Mouse (Mus musculus) intestine, embryonic 14.5 days (tissue): ENCODE results near the gene Rhbdd1. TPM values are rescaled to one million over a fixed set of nuclear protein-coding genes. Genes with fewer than 3 reads are reported as not detected.

Experiments
- ATAC-seq: fragments of 200-750 bp; cut with Nextera tagmentation; replicated peaks from 2 replicates; pipeline ENCODE4 v1.8.0; 2017; ENCODE audit warnings: low read depth, moderate number of reproducible peaks, moderate TSS enrichment, moderate library complexity; ENCODE audit not compliant: low FRiP score, low TSS enrichment
- DNase-seq: peaks from one replicate; pipeline ENCODE4 v3.0.0-alpha.2; 2018; ENCODE audit warnings: low spot score
- H3K27ac ChIP-seq: fragments of 300-500 bp; sonication (generic); 2 replicates; pipeline ENCODE4 v1.5.1; 2014; ENCODE audit warnings: low read depth, mild to moderate bottlenecking, control low read depth
- H3K27me3 ChIP-seq: fragments of 300-500 bp; sonication (generic); replicated peaks from 2 replicates; pipeline ENCODE4 v1.6.1; 2014; ENCODE audit warnings: low read length, control low read depth; ENCODE audit not compliant: control insufficient read depth, insufficient read depth
- H3K36me3 ChIP-seq: fragments of 300-500 bp; sonication (generic); 2 replicates; pipeline ENCODE4 v1.6.1; 2014; ENCODE audit warnings: low read length, control low read depth; ENCODE audit not compliant: control insufficient read depth, insufficient read depth
- H3K4me1 ChIP-seq: fragments of 300-500 bp; sonication (generic); replicated peaks from 2 replicates; pipeline ENCODE4 v1.6.1; 2014; ENCODE audit warnings: low read length, control low read depth, mixed read lengths; ENCODE audit not compliant: control insufficient read depth, insufficient read depth
- H3K4me2 ChIP-seq: fragments of 300-500 bp; sonication (generic); 2 replicates; pipeline ENCODE4 v1.6.1; 2014; ENCODE audit warnings: low read length
- H3K4me3 ChIP-seq: fragments of 300-500 bp; sonication (generic); 2 replicates; pipeline ENCODE4 v1.5.1; 2014; ENCODE audit warnings: low read depth, low read length, control low read depth, mixed read lengths
- H3K9ac ChIP-seq: fragments of 300-500 bp; sonication (generic); 2 replicates; pipeline ENCODE4 v1.6.1; 2014; ENCODE audit warnings: mild to moderate bottlenecking, low read length
- H3K9me3 ChIP-seq: fragments of 300-500 bp; sonication (generic); 2 replicates; pipeline ENCODE4 v1.6.1; 2016; ENCODE audit warnings: low read length, control low read depth; ENCODE audit not compliant: control insufficient read depth
- WGBS: fragments of 180-500 bp; shearing (Covaris S2); extraction: QIAGEN DNeasy Blood & Tissue Kit; methylation state at CpG from one replicate; pipeline ENCODE4 v1.1.7; 2014; 5-methylcytosine and 5-hydroxymethylcytosine counted together
- polyA plus RNA-seq: library from polyadenylated mRNA; unstranded; fragments of >200 nt; fragmentation: Nextera tagmentation; extraction: Ambion mirVana; gene quantifications from 2 replicates; pipeline ENCODE4 v1.2.1, GENCODE M21; 2014

The Rhbdd1 gene
- polyA plus RNA-seq, 1 experiment from 2014 or later, result 5.3 TPM

DNA sequence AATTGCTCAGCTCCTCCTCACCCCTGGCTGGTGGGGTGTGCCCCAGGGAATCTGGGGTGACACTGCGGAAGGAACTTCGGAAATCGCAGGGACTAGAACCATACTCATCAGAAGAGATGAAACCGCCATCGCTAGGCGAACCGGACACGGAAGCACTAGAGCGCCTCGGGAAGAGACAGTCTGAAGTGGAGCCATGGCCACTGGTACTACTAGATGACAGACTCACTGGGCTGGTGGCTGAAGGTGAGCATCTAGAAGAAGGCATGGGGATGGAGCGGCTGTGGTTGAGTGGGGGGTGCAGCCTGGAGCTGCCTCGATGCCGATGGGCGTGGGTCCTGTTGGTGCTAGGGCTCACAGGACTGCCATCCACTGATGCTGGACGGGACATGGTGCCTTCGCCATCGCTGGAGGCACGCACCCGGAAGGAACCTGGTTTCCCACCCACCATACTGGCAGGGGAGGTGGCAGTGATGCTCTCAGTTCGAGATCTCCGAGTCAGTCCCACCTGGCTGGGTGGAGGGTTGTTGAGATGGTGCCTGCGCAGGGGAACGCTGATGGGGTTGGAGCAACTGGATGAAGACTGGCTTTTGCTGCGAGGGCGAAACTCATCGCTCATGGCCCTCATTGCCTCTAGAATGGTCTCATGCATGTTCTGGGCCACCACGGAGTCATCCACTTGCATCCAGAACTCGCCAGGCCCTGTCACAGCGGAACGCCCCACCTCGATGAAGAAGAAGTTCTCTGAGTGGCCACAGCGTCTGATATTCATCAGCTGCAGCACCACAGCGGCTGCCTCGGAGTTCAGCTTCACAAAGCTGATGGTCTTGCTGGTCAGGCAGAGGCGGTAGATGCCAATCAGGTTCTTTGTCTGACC is 26.9 kb upstream of the Rhbdd1 start:
- H3K27me3 ChIP-seq, result 0 out of 2 replicates have a peak, but pooled peaks cover 2% of the 10 kb centered on the region
- ATAC-seq (no peak), DNase-seq (no peak)
- H3K9ac ChIP-seq, result peak overlapping the region; percentile 53
- peak overlapping the region; percentile 89 for H3K27ac ChIP-seq
- peak overlapping the region; percentile 86 for H3K4me2 ChIP-seq
- WGBS, result 67% methylated on average over 35 of the region's 35 CpGs
- no peaks in the 10 kb centered on the region for H3K9me3 ChIP-seq
- H3K4me3 ChIP-seq, result peak overlapping the region; percentile 75
- peaks cover 34% of the 10 kb centered on the region for H3K4me1 ChIP-seq
- 0 out of 2 replicates have a peak, but pooled peaks cover 4% of the 10 kb centered on the region for H3K36me3 ChIP-seq

DNA sequence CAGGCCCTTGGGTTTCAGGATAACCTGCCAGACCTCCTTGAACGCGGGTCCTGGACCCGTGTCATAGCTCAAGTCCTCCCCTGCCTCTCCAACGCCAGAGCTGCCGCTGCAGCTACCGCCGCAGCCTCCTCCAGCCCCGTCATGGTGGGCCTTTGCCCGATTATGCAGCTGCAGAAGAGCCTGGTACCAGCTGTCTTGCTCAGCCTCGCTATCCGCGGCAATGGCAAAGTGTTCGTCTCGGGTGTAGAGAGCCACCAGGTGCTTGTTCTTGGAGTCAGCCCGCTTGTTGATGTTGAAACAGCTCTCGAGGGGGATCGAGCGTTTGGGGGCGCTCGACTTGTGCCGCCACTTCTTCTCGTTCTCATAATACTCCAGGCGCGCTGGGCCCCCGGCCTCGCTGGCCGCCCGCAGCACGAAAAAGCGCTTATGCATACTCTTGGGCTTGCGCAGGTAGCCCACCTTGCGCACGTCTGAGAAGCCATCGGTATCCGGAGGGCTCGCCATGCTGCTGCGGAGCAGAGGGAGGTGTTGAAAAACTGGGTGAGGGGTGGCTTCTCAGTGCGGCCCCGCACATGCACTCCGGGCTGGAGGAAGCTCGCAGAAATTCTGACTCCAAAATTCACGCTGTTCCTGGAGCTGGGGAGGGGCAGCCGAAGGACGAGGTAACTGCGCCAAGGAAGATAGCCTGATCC is 26.1 kb upstream of the Rhbdd1 start:
- Histone ChIP-seq H3K9me3 (no peaks in the 10 kb centered on the region), H3K4me3 (peak overlapping the region; percentile 75), H3K4me2 (peak overlapping the region; percentile 86), H3K27ac (peak overlapping the region; percentile 89), H3K4me1 (peaks cover 34% of the 10 kb centered on the region), H3K9ac (peak overlapping the region; percentile 53), H3K36me3 (0 out of 2 replicates have a peak, but pooled peaks cover 4% of the 10 kb centered on the region), H3K27me3 (0 out of 2 replicates have a peak, but pooled peaks cover 2% of the 10 kb centered on the region)
- DNase-seq (peak; percentile 79), ATAC-seq (no peak)
- under 1% methylated on average over 45 of the region's 45 CpGs for WGBS

DNA sequence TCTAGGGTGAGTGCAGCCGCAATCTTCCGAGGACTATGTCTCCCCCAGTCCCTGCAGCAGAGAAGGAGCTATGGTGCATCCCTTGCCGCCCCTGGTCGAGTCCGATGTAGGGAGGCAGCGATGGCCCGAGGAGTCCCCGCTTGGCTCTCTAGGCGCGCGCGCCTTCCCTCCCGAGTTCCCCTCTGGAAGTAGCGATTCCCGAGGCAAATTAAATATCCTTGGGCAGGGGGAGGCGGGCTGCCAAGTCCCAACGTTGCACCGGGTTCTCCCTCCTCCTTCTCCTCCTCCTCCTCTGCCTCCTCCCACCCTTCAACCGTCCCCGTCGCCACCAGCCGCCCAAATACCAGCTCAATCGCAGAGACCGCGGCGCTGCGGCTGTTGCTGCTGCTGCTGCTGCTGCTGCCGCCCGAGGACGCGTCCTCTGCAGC is 25.5 kb upstream of the Rhbdd1 start:
- ATAC-seq, result peak; percentile 16

DNA sequence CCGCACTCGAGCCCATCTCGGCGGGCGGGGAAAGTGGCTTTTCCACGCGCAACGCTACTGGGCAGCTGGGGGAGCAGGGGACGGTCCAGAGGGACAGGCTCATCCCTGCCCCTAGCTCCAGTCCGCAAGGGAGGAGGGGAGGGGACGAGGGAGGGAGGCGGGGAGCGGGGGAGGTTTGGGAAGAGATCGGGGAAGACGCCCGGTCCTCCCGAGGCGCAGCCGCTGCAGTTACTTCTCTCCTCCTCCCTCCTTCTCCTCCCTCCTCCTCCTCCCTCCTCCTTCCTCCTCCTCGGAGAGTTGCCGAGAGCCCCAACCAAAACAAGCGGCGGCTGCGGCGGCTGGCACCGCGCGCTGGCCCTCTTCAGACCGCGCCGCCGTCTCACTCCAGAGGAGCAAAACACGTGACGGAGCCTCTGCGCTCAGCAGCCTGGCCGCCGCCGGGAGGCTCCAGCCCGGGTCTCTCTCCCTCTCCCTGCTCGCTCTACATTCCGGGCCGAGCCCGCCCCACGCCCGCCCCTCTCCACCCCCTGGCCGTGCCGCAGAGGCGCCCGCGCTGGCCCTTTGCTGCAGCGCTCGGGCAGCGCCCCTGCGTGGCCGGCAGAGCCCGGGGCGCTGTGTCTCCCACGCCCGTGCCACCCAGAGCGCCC is 25.0 kb upstream of the Rhbdd1 start, which contains the start of gene Irs1:
Gene Irs1 (minus strand): TSS at position 266 of the 647 bp plus-strand sequence.
- Histone ChIP-seq H3K4me2 (peak within 1 kb of the TSS; percentile 86), H3K9me3 (no peaks in the 10 kb centered on the region), H3K4me1 (peaks cover 34% of the 10 kb centered on the region), H3K27ac (peak within 1 kb of the TSS; percentile 89), H3K9ac (peak within 1 kb of the TSS; percentile 53), H3K27me3 (0 out of 2 replicates have a peak, but pooled peaks cover 2% of the 10 kb centered on the region), H3K4me3 (peak within 1 kb of the TSS; percentile 75), H3K36me3 (0 out of 2 replicates have a peak, but pooled peaks cover 4% of the 10 kb centered on the region)
- 1% methylated on average over 41 of the region's 60 CpGs for WGBS
- ATAC-seq, result peak; percentile 90
- peak; percentile 88 for DNase-seq

More for the DNA sequence above, 25.5 kb upstream of the Rhbdd1 start:
- peak; percentile 88 for DNase-seq
- WGBS, result under 1% methylated on average over 31 of the region's 31 CpGs
- H3K36me3 ChIP-seq, result 0 out of 2 replicates have a peak, but pooled peaks cover 4% of the 10 kb centered on the region
- H3K4me3 ChIP-seq, result peak overlapping the region; percentile 75
- peak overlapping the region; percentile 86 for H3K4me2 ChIP-seq
- H3K9ac ChIP-seq, result peak overlapping the region; percentile 53
- no peaks in the 10 kb centered on the region for H3K9me3 ChIP-seq
- H3K4me1 ChIP-seq, result peaks cover 34% of the 10 kb centered on the region
- 0 out of 2 replicates have a peak, but pooled peaks cover 2% of the 10 kb centered on the region for H3K27me3 ChIP-seq
- H3K27ac ChIP-seq, result peak overlapping the region; percentile 89

DNA sequence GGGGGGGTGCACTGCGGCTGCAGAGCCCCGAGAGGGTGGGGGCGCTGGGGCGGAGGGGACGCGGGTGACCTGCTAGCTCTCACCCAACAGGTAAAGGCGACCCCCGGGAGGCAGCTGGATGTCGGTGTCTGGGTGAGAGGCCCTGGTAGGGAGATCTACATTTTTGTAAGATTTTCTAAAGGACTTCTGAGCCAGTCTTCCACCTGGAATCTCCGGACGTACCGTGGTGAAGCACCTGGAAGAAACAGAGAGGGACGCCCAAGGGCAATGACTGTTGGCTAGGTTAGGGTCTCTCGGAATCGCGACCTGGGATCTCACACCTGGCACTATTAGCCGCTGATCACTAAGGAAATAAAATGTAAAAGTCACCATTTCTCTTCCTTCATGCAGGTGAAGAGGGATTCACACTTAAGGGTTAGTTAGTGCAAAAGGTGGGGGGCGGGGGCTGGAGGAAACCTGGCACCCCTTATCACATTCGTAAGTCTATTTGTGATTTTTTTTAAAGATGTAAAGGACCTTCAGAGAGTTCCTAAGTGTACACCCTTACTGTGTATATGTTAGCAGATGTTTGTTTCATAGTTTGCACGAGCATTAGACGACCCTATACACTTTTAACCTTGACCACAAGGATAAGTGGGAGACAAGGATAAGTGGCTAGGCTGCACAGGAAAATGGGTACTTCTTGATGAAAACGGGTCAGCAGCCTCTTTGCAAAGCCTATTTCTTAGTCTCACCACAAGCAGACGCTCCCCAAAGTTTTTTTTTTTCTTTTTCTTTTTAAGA is 24.1 kb upstream of the Rhbdd1 start:
- WGBS, result 2% methylated on average over 22 of the region's 23 CpGs
- H3K27me3 ChIP-seq, result 0 out of 2 replicates have a peak, but pooled peaks cover 2% of the 10 kb centered on the region
- no peaks in the 10 kb centered on the region for H3K9me3 ChIP-seq
- H3K4me2 ChIP-seq, result peak overlapping the region; percentile 86
- 0 out of 2 replicates have a peak, but pooled peaks cover 4% of the 10 kb centered on the region for H3K36me3 ChIP-seq
- peak overlapping the region; percentile 89; the same call in 1 of the 2 replicates for H3K27ac ChIP-seq
- ATAC-seq (no peak), DNase-seq (no peak)
- peak overlapping the region; percentile 53 for H3K9ac ChIP-seq
- peak overlapping the region; percentile 75 for H3K4me3 ChIP-seq
- peaks cover 27% of the 10 kb centered on the region for H3K4me1 ChIP-seq

DNA sequence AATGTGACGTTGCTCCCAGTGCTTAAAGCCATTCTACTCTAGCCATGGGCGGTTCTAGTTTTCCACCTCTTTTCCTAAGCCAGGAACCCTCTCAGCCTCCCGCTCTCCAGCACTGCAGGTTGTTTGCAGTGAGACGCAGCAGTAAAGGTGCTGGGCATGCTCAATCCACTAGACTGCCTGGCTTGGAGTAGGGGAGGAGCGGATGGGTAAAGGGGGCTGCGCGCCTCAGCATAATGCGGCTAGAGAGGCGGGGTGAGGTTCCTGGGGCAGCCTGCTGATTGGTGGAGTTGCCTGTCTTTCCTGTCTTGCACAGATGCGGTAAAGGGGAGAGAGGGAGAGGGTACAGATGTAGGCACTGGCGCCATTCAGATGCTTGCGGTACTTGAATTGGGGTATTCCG is 23.5 kb upstream of the Rhbdd1 start:
- 1% methylated on average over 13 of the region's 13 CpGs for WGBS
- Histone ChIP-seq H3K27ac (no peak overlapping the region), H3K9ac (0 out of 2 replicates have a peak overlapping the region, but pooled peaks have one; percentile 5), H3K9me3 (no peaks in the 10 kb centered on the region), H3K4me2 (peak overlapping the region; percentile 86), H3K36me3 (0 out of 2 replicates have a peak, but pooled peaks cover 4% of the 10 kb centered on the region), H3K4me1 (peaks cover 21% of the 10 kb centered on the region), H3K4me3 (peak overlapping the region; percentile 75), H3K27me3 (0 out of 2 replicates have a peak, but pooled peaks cover 2% of the 10 kb centered on the region)
- DNase-seq (peak; percentile 80), ATAC-seq (0 out of 2 replicates have a peak, but pooled peaks have one; percentile 8)

DNA sequence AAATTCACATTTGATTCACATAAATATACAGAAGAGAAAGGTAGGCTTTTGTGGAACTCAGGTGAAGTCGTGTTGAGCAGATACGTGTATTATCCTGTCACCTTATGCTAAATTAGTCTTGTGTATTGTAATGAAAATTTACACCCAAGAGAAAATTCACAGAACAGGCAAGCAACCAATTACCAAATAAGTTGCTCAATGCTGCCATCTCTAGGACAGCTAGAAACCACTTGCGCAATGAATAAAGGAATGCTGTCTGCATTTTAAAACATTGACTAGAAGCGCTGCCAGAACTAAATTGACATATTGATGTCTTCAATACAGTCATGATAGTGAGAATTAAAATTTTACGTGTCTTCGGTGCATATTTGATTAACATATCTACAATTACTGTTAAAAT is 22.1 kb upstream of the Rhbdd1 start:
- no peak overlapping the region for H3K4me2 ChIP-seq
- H3K4me3 ChIP-seq, result no peak overlapping the region
- DNase-seq (no peak), ATAC-seq (no peak)
- H3K36me3 ChIP-seq, result no peaks in the 10 kb centered on the region
- no peak overlapping the region for H3K27ac ChIP-seq
- H3K9ac ChIP-seq, result no peak overlapping the region
- 15% methylated on average over 6 of the region's 6 CpGs for WGBS
- 0 out of 2 replicates have a peak, but pooled peaks cover 2% of the 10 kb centered on the region for H3K27me3 ChIP-seq
- no peaks in the 10 kb centered on the region for H3K9me3 ChIP-seq
- peaks cover 19% of the 10 kb centered on the region for H3K4me1 ChIP-seq
